Mouse (Mus musculus): ENCODE results near the gene Gsdma. TPM values are rescaled to one million over a fixed set of nuclear protein-coding genes. Genes with fewer than 3 reads are reported as not detected.

The Gsdma gene
- polyA plus RNA-seq, 1 experiment from 2014 or later = not detected

GRCm38 (mm10) chr11:98698849-98699640, 34.9 kb downstream of the Gsdma start:
- no peak overlapping the region for H3K9ac ChIP-seq
- no peak for ATAC-seq
- H3K4me1 ChIP-seq = peaks cover 6% of the 10 kb centered on the region
- H3K4me3 ChIP-seq = no peak overlapping the region
- H3K9me3 ChIP-seq (replicated peaks) = no peaks in the 10 kb centered on the region
- no peak overlapping the region for H3K27ac ChIP-seq
- peaks cover 30% of the 10 kb centered on the region for H3K36me3 ChIP-seq
- WGBS (ENCODE audit: insufficient replicate concordance) = 78% methylated on average over 16 of the region's 16 CpGs
- peaks cover 15% of the 10 kb centered on the region for H3K27me3 ChIP-seq (replicated peaks)
- no peak overlapping the region for H3K4me2 ChIP-seq

- Histone ChIP-seq H3K27ac (no peak overlapping the region), H3K4me2 (no peak overlapping the region), H3K9me3 (replicated peaks) (no peaks in the 10 kb centered on the region), H3K4me3 (no peak overlapping the region), H3K36me3 (peaks cover 30% of the 10 kb centered on the region), H3K9ac (no peak overlapping the region), H3K4me1 (peaks cover 6% of the 10 kb centered on the region), H3K27me3 (replicated peaks) (peaks cover 15% of the 10 kb centered on the region)
- WGBS (ENCODE audit: insufficient replicate concordance) = 32% methylated on average over 4 of the region's 4 CpGs
- peak; percentile 63; the same call in 1 of the 2 replicates for ATAC-seq
These were observed 35.8 kb downstream of the Gsdma start for GRCm38 (mm10) chr11:98699911-98700310.

GRCm38 (mm10) chr11:98701213-98701670, 37.1 kb downstream of the Gsdma start, which contains the start of gene Csf3:
Gene Csf3 (plus strand): TSS chr11:98701263.
- peaks cover 15% of the 10 kb centered on the region for H3K27me3 ChIP-seq (replicated peaks)
- H3K9me3 ChIP-seq (replicated peaks) = no peaks in the 10 kb centered on the region
- no peak within 1 kb of the TSS for H3K9ac ChIP-seq
- no peak within 1 kb of the TSS for H3K4me2 ChIP-seq
- peaks cover 30% of the 10 kb centered on the region for H3K36me3 ChIP-seq
- no peak within 1 kb of the TSS for H3K27ac ChIP-seq
- H3K4me1 ChIP-seq = peaks cover 6% of the 10 kb centered on the region
- WGBS (ENCODE audit: insufficient replicate concordance) = 51% methylated on average over 10 of the region's 10 CpGs
- no peak within 1 kb of the TSS for H3K4me3 ChIP-seq
- no peak for ATAC-seq

- no peak overlapping the region for H3K4me2 ChIP-seq
- no peak overlapping the region for H3K27ac ChIP-seq
- no peak for ATAC-seq
- no peak overlapping the region for H3K4me3 ChIP-seq
- WGBS (ENCODE audit: insufficient replicate concordance) = 67% methylated on average over 5 of the region's 5 CpGs
- peaks cover 34% of the 10 kb centered on the region for H3K36me3 ChIP-seq
- H3K27me3 ChIP-seq (replicated peaks) = peaks cover 15% of the 10 kb centered on the region
- no peak overlapping the region for H3K9ac ChIP-seq
- no peaks in the 10 kb centered on the region for H3K9me3 ChIP-seq (replicated peaks)
- peaks cover 6% of the 10 kb centered on the region for H3K4me1 ChIP-seq
These were observed 38.2 kb downstream of the Gsdma start for GRCm38 (mm10) chr11:98702323-98702722.

- Histone ChIP-seq H3K27ac (no peak overlapping the region), H3K27me3 (replicated peaks) (peaks cover 15% of the 10 kb centered on the region), H3K9me3 (replicated peaks) (no peaks in the 10 kb centered on the region), H3K4me1 (peaks cover 27% of the 10 kb centered on the region), H3K4me3 (no peak overlapping the region), H3K36me3 (peaks cover 61% of the 10 kb centered on the region), H3K9ac (no peak overlapping the region), H3K4me2 (no peak overlapping the region)
- no peak for ATAC-seq
- 88% methylated on average over 10 of the region's 10 CpGs for WGBS (ENCODE audit: insufficient replicate concordance)
These were observed 40.9 kb downstream of the Gsdma start for GRCm38 (mm10) chr11:98705021-98705420.

GRCm38 (mm10) chr11:98707401-98708281, 43.5 kb downstream of the Gsdma start:
- Histone ChIP-seq H3K27ac (0 out of 2 replicates have a peak overlapping the region, but pooled peaks have one; percentile 1), H3K36me3 (peaks cover 82% of the 10 kb centered on the region), H3K4me2 (no peak overlapping the region), H3K9ac (no peak overlapping the region), H3K9me3 (replicated peaks) (no peaks in the 10 kb centered on the region), H3K4me1 (peaks cover 41% of the 10 kb centered on the region), H3K27me3 (replicated peaks) (no peaks in the 10 kb centered on the region), H3K4me3 (no peak overlapping the region)
- WGBS (ENCODE audit: insufficient replicate concordance) = 82% methylated on average over 22 of the region's 22 CpGs
- ATAC-seq = no peak

- WGBS (ENCODE audit: insufficient replicate concordance) = 69% methylated on average over 19 of the region's 19 CpGs
- Histone ChIP-seq H3K4me1 (peaks cover 39% of the 10 kb centered on the region), H3K4me2 (no peak overlapping the region), H3K9me3 (replicated peaks) (no peaks in the 10 kb centered on the region), H3K36me3 (peaks cover 90% of the 10 kb centered on the region), H3K27me3 (replicated peaks) (no peaks in the 10 kb centered on the region), H3K9ac (no peak overlapping the region), H3K27ac (0 out of 2 replicates have a peak overlapping the region, but pooled peaks have one; percentile 33), H3K4me3 (no peak overlapping the region)
- ATAC-seq = no peak
These were observed 44.3 kb downstream of the Gsdma start for GRCm38 (mm10) chr11:98708282-98708956.

GRCm38 (mm10) chr11:98709001-98709741, 45.0 kb downstream of the Gsdma start:
- Histone ChIP-seq H3K27ac (peak overlapping the region; percentile 33; the same call in 1 of the 2 replicates), H3K4me1 (peaks cover 38% of the 10 kb centered on the region), H3K9ac (no peak overlapping the region), H3K36me3 (peaks cover 95% of the 10 kb centered on the region), H3K27me3 (replicated peaks) (no peaks in the 10 kb centered on the region), H3K9me3 (replicated peaks) (no peaks in the 10 kb centered on the region), H3K4me2 (0 out of 2 replicates have a peak overlapping the region, but pooled peaks have one; percentile 13), H3K4me3 (no peak overlapping the region)
- WGBS (ENCODE audit: insufficient replicate concordance) = 59% methylated on average over 26 of the region's 26 CpGs
- ATAC-seq = no peak

- Histone ChIP-seq H3K27ac (peak overlapping the region; percentile 62), H3K27me3 (replicated peaks) (no peaks in the 10 kb centered on the region), H3K36me3 (peaks cover 95% of the 10 kb centered on the region), H3K4me2 (peak overlapping the region; percentile 8; the same call in 1 of the 2 replicates), H3K9me3 (replicated peaks) (no peaks in the 10 kb centered on the region), H3K4me1 (peaks cover 38% of the 10 kb centered on the region), H3K4me3 (no peak overlapping the region), H3K9ac (no peak overlapping the region; the same call in 1 of the 2 replicates)
- peak; percentile 47 for ATAC-seq
- 27% methylated on average over 12 of the region's 12 CpGs for WGBS (ENCODE audit: insufficient replicate concordance)
These were observed 46.4 kb downstream of the Gsdma start for GRCm38 (mm10) chr11:98710416-98711045.

- no peak overlapping the region for H3K4me3 ChIP-seq
- peaks cover 95% of the 10 kb centered on the region for H3K36me3 ChIP-seq
- H3K4me1 ChIP-seq = peaks cover 38% of the 10 kb centered on the region
- no peak overlapping the region for H3K9ac ChIP-seq
- no peaks in the 10 kb centered on the region for H3K27me3 ChIP-seq (replicated peaks)
- peak overlapping the region; percentile 8; the same call in 1 of the 2 replicates for H3K4me2 ChIP-seq
- ATAC-seq = no peak
- 35% methylated on average over 4 of the region's 4 CpGs for WGBS (ENCODE audit: insufficient replicate concordance)
- H3K27ac ChIP-seq = peak overlapping the region; percentile 62
- no peaks in the 10 kb centered on the region for H3K9me3 ChIP-seq (replicated peaks)
These were observed 46.9 kb downstream of the Gsdma start for GRCm38 (mm10) chr11:98711046-98711434.
